Mouse (Mus musculus) left cerebral cortex, adult 2 months (tissue): ENCODE data around the gene Dcun1d4. TPM values are rescaled to one million over a fixed set of nuclear protein-coding genes. Genes with fewer than 3 reads are reported as not detected.

Experiments
- DNase-seq, 2 experiments: peaks; one replicate each; pipeline ENCODE4 v3.0.0; 2021 to 2022; ENCODE audit warnings: low spot score in 2 of 2, mixed read lengths in 1 of 2; ENCODE audit errors: extremely low spot score in 1 of 2
- H3K27ac ChIP-seq: fragments of 200-600 bp; 2 replicates; pipeline ENCODE4 v1.8.1; 2022
- H3K4me3 ChIP-seq: fragments of 200-600 bp; 2 replicates; pipeline ENCODE4 v1.8.1; 2022
- CTCF ChIP-seq: fragments of 200-600 bp; IDR thresholded peaks from 2 replicates; pipeline ENCODE4 v1.8.1; 2022; ENCODE audit warnings: antibody characterized with exemption, mild to moderate bottlenecking, moderate library complexity
- intact Hi-C: fragments of 180-260 bp; cut with DNase I; formaldehyde crosslinking; loops from one replicate; pipeline ENCODE4 v1.15.1; 2025
- total RNA-seq, 2 experiments: library from RNA; stranded (reverse); gene quantifications; 2 replicates each; pipeline ENCODE4 v1.2.3; 2021

Gene Dcun1d4
- total RNA-seq, 2 experiments from 2014 or later, result 122 to 125 TPM

DNA sequence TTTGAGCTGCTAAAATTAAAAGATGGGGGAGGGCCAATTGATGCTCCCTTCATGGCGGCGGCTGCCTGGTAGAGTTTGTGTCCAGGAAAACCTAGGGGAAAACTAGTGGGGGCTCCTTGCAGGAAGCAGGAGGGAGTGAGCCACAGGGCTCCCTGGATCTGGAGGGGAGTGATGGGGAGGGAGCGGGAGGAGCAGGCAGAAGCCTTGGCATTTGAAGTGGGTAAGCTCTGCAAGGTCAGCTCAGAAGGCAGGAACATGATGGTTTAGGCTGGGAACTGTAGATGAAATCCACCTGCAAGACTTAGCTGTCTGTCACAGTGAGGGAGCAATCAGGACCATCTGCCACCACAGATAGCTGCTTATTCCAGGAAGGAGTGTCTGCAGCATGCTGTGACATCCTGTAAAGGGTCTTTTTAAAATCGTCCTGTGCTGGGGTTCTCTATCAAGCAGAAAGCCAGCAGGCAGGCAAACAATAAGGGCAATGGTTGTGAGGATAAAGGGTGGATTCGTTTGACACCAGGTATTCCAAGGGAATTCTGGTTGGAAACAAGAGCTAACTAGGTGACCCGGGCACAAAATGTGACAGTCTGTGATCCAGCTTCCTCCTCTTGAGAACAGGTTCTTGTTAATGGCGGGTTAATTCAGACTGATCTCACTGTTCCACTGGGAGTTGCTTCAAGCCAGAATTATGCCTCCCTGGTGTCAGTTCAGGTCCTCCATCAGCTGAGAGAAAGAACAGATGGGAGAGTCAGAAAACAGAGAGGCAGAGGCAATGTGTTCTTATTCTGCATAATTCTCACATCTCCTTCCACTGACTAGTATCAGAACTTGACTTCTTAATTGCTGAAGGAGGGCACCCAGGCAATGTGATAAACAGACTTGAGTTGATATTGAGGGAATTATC, 104.7 kb downstream of the Dcun1d4 start:
- intact Hi-C loops, result no loop called here
- no peak for DNase-seq
- no peak for TF ChIP-seq CTCF
- no peak overlapping the region for H3K4me3 ChIP-seq
- H3K27ac ChIP-seq, result peak overlapping the region; percentile 19; the same call in 1 of the 2 replicates

DNA sequence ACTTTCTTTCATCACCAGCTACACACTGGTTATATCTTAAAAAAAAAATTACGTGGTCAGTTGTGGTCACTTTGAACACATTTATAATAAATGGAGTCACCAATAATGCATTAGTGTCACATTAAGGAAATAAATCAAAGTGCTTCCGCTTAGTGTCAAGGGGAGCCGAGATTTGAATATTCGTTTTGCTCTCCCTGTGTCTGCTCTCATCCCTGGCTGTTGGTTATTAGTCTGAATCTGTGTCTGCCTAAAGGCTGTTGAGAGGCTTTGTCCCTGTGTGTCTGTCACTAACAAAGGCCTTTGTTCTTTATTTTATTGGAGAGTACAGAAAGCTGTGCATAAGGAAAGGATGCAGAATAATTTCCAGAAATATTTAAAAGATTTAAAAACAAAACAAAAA, 105.8 kb downstream of the Dcun1d4 start:
- Histone ChIP-seq H3K4me3 (no peak overlapping the region), H3K27ac (no peak overlapping the region)
- DNase-seq, result no peak
- TF ChIP-seq CTCF, result no peak
- intact Hi-C loops, result no loop called here

DNA sequence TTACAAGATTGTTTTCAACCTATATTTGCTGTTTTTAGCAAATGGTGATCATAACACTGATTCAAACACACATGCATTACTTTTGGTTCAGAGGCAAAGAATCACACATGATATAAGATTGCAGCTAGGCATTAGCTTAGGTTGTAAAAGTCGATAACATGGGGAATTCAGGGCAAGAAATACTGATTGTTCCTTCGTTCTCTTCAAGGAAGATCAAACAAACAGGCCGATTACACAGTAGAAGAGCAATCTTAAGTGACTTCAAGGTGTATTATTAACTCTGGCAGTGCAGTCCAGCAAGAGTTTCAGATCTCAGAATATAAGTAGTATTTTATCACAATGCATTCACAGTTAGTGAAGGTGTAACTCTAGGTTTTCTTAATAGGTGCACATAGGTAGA, 106.3 kb downstream of the Dcun1d4 start:
- intact Hi-C loops, result no loop called here
- no peak for DNase-seq
- no peak overlapping the region for H3K27ac ChIP-seq
- TF ChIP-seq CTCF, result no peak
- no peak overlapping the region for H3K4me3 ChIP-seq

DNA sequence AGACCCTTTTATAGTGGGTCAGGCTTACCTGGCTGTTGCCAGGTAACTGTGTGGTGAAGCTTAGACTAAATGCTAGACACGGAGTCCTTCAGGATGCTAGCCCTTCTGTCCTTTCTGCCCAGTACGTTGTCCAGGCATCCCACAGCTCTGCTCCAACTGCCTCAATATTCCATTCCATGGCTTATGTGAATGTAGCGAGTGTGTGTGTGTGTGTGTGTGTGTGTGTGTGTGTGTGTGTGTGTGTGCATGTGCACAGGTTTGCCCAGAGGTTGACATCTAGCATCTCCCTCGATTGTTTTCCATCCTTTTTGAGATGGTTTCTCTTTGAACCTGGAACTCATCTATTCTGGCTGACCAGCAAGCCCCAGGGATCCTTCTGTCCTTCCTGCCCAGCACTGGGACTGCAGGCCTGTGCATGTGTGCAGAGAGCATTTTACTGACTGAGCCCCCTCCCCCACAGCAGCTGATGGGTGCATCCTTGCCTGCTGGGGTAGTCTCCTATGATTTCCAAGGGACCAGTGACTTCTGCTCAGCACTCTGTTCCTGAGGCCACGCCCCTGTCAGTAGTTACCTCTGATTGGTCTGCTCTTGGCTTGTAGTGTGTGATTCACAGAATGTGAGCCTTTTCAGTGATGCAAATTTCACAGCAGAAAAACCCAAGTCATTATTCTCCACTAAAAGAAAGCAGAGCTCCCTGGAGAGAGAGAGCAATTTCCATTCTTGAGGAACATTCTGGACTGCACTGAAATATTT, 118.3 kb downstream of the Dcun1d4 start:
- H3K27ac ChIP-seq, result no peak overlapping the region
- no peak for DNase-seq
- no peak overlapping the region for H3K4me3 ChIP-seq
- intact Hi-C loops, result no loop called here
- TF ChIP-seq CTCF, result no peak

DNA sequence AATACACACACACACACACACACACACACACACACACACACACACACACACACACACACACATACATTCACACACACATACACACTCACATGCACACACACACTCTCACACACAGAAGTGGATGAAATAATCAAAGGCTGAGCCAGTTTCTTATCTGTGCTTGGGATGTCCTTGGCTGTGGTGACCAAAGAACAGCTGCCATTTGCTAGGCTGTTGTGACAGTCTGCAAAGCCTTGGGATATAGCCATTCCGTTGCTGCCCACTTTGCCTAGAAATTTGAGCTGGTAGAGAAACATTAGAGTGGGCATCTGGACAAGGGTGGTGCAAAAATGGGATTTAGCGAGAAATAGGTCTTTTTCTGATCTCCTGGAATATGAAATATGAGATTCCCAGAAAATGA, 119.2 kb downstream of the Dcun1d4 start:
- H3K27ac ChIP-seq, result peak overlapping the region; percentile 8; the same call in 1 of the 2 replicates
- intact Hi-C loops, result no loop called here
- no peak overlapping the region for H3K4me3 ChIP-seq

DNA sequence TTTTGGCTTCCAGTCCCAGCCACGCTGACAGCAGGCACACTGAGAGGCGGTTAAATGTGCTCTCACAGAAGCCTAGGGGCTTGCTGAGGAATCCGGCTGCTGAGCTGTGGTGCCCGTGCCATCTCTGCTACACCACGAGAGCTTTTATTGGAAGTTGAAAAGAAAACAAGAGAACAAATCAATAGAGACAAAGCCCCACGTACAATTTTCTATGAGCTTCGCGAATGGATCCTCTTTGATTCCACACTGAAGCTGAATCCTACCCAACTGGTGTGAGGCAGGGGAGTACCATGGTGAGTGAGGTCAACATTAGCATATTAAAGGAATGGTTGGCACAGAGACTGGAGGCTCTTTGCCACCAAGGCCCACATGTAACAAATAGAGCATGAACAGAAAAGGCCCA, 120.6 kb downstream of the Dcun1d4 start:
- no peak overlapping the region for H3K4me3 ChIP-seq
- no peak overlapping the region for H3K27ac ChIP-seq
- intact Hi-C loops, result no loop called here
- TF ChIP-seq CTCF, result no peak
- no peak for DNase-seq

More for the DNA sequence above, 119.2 kb downstream of the Dcun1d4 start:
- DNase-seq, result no peak
- no peak for TF ChIP-seq CTCF

DNA sequence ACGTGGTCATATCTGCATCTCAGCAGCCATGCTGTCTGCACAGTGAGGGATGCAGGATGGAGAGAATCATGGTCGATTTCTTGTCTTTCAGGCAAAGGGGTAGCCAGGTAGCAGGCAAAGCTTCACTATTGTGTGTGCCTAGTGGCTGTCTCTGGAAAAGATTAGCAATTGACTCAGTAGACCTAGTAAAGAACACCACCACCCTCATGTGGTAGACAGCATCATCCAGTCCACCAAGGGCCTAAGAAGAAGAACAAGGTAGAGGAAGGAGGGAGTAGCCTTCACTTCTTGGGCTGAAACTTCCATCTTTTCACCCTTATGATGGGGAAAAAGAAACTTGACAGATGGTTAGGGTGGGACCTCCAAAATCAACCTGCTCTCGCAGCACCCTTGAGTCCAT, 122.1 kb downstream of the Dcun1d4 start:
- H3K27ac ChIP-seq, result no peak overlapping the region
- H3K4me3 ChIP-seq, result no peak overlapping the region
- intact Hi-C loops, result no loop called here
- DNase-seq, result no peak
- TF ChIP-seq CTCF, result peak; percentile 12

DNA sequence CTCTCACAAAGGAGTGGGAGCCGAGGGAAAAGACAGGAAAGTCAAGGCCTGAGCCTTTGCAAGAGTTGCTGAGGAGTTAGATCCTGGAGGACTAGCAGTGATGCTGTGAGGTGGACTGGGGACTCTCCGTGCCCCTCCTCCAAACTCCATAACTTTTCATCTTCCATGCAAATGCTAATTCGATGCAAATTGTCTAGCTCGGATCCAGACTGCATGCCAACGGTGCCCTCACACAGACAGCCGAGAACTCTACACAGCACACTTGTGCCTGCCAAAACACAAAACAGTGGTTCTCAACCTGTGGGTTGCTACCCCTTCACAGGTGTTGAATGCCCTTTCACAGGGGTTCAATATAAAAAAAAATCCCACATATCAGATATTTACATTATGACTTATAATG, 123.7 kb downstream of the Dcun1d4 start:
- intact Hi-C loops, result no loop called here
- H3K27ac ChIP-seq, result no peak overlapping the region
- TF ChIP-seq CTCF, result no peak
- DNase-seq, result no peak
- H3K4me3 ChIP-seq, result no peak overlapping the region

DNA sequence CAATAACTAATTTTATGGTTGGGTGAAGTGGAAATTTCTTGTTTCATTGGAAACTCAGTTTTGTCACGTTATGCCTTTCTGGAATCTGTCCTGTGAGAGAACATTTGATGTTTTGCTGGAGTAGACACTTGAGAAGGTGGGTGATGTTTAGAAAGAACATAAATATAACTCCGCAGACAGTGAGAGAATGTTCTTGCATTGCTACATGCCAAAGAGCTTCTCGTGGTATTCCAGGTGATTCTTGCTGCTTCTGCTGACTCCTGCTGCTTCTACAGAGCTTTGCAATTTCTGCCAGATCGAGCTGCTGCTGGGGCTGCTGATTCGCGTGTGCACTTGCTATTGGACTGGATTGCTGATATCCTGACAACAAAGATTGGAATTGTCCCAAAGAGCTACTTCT, 124.2 kb downstream of the Dcun1d4 start:
- TF ChIP-seq CTCF, result no peak
- Histone ChIP-seq H3K4me3 (no peak overlapping the region), H3K27ac (no peak overlapping the region)
- no peak for DNase-seq
- intact Hi-C loops, result no loop called here

Other genes starting within 250 kb of the Dcun1d4 start
- 10 to 100 TPM; 62.7 to 81.6 TPM for gene Fryl, start 224.4 kb upstream of the Dcun1d4 start, total RNA-seq
- gene Ociad1, start 188.2 kb upstream of the Dcun1d4 start, total RNA-seq, result 100 to 1,000 TPM; 450 to 470 TPM
- 100 to 1,000 TPM; 114 to 137 TPM for gene Ociad2, start 140.0 kb upstream of the Dcun1d4 start, total RNA-seq
- gene Cwh43, start 74.9 kb upstream of the Dcun1d4 start, total RNA-seq, result 1 to 10 TPM; 1.6 to 1.9 TPM
- not detected for gene Lrrc66, start 151.5 kb downstream of the Dcun1d4 start, total RNA-seq
- 10 to 100 TPM; 39.8 to 42.9 TPM for gene Sgcb, start 166.8 kb downstream of the Dcun1d4 start, total RNA-seq
- not detected for gene Spata18, start 170.4 kb downstream of the Dcun1d4 start, total RNA-seq